Mouse (Mus musculus) inflammation-experienced regulatory T-cells, adult 6 months (primary cell): ENCODE measurements around the gene Yod1. TPM values are rescaled to one million over a fixed set of nuclear protein-coding genes. Genes with fewer than 3 reads are reported as not detected.

Experiments
- ATAC-seq: one replicate; pipeline ENCODE4 v1.8.0; 2017
- polyA plus RNA-seq, 3 experiments: library from polyadenylated mRNA; unstranded; fragments of 100-300 nt; shearing (Covaris generic); gene quantifications; one replicate each; pipeline ENCODE4 v1.2.1; 2017

The Yod1 gene
- polyA plus RNA-seq, 3 experiments from 2014 or later: 15.7 to 23.2 (median 19.5) TPM

DNA sequence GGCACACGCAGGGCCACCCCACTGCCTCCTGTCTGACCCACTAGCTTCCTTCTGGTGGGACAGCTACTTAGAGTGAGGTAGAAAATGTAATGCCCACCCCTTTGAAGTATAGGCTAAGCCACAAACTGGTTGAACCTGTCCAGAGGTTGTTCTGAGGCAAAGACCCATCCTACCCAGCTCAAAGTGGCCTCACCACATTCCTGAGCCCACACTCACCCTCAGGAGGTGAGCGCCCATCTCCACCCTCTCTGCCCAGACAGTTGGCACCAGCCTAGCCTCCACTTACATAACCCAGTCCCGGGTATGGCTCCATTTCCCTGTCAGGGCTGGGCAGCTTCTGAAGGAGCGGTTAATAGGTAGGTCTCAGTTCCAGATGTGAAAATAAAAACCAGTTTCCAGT is 53.4 kb downstream of the Yod1 start:
- ATAC-seq: no peak

DNA sequence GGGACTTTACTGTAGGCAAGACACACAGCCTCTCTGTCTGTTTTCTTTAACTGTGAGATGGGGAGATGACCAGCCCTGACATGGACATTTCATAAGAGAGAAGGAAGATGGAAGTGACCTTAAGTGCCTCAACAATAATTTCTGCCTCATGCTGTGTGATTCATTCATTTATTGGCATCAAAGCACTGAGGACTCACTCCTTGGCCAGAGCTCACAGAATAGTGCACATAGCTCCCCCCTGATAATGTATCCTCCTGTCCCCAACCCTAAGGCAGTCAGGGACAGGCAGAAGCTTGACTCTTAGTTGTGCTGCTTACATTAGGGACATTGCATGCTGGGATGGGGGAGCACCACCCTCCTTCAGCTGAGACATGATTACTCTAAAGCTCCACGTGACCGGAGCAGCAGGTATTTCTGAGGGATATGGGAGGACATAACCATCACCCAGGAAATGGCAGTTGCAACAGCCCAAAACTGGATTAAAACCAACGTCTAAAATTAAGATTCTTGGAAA is 53.9 kb downstream of the Yod1 start:
- ATAC-seq: no peak

Other genes starting within 250 kb of the Yod1 start
- gene Zp3r, start 87.7 kb upstream of the Yod1 start, polyA plus RNA-seq: not detected
- gene C4bp, start 55.7 kb upstream of the Yod1 start, polyA plus RNA-seq: under 1 TPM in 1 of 3 experiments, not detected in 2; 0.09 TPM
- not detected for gene Gm29427, start 1.5 kb upstream of the Yod1 start, polyA plus RNA-seq
- gene Pfkfb2, start 11.9 kb downstream of the Yod1 start, polyA plus RNA-seq: 1 to 10 TPM in 2 of 3 experiments, under 1 TPM in 1; 0.68 to 4.3 (median 2.6) TPM
- under 1 TPM in 1 of 3 experiments, not detected in 2; 0.36 TPM for gene AA986860, start 14.6 kb downstream of the Yod1 start, polyA plus RNA-seq
- gene Fcamr, start 83.6 kb downstream of the Yod1 start, polyA plus RNA-seq: under 1 TPM in 1 of 3 experiments, not detected in 2; 0.19 TPM
- under 1 TPM in 1 of 3 experiments, not detected in 2; 0.19 TPM for gene Pigr, start 109.4 kb downstream of the Yod1 start, polyA plus RNA-seq
- gene Fcmr, start 148.3 kb downstream of the Yod1 start, polyA plus RNA-seq: 1 to 10 TPM in 2 of 3 experiments, not detected in 1; 2.2 to 2.7 TPM
- gene Il24, start 170.1 kb downstream of the Yod1 start, polyA plus RNA-seq: not detected
- gene Il20, start 194.1 kb downstream of the Yod1 start, polyA plus RNA-seq: not detected
- gene Il19, start 222.8 kb downstream of the Yod1 start, polyA plus RNA-seq: under 1 TPM in 1 of 3 experiments, not detected in 2; 0.35 TPM